Mouse (Mus musculus): Measurements from ENCODE around the gene Slc7a5.

Slc7a5 gene

DNA sequence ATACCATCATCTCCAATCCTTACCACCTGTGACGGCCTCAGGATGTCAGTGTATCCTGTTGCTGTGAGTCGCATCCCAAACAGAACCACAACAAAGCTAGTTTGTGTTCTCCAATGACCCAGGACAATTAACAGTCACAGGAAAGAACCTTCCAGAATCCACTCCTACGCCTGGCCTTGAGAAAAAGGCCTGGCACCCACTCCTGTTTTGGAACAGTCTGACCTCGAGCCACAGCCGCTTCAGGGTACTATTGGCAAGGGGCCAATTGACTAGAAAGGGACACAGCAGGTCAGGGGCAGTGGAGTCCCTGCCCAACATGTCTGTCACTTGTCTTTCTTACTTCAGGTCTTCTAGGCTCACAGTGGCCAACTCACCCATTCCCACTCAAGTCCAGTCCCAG is 14.6 kb downstream of the Slc7a5 start:
- Histone ChIP-seq H3K9me3 (ENCODE audit: low read length) (no peaks in the 10 kb centered on the region), H3K4me3 (replicated peaks; ENCODE audit: low read length) (no peak overlapping the region), H3K27me3 (ENCODE audit: insufficient read depth, low read length) (no peaks in the 10 kb centered on the region), H3K4me1 (replicated peaks; ENCODE audit: low read depth, low read length) (peaks cover 81% of the 10 kb centered on the region), H3K36me3 (ENCODE audit: insufficient read depth, low read length) (peaks cover 100% of the 10 kb centered on the region)
- no peak for TF ChIP-seq NANOG (IDR thresholded peaks at IDR 0.05; ENCODE audit: borderline replicate concordance, low read length)
- TF ChIP-seq POU5F1 (IDR thresholded peaks at IDR 0.05; ENCODE audit: borderline replicate concordance, low read length) = no peak
- no peak for TF ChIP-seq CTCF (conservative IDR thresholded peaks at IDR 0.05; ENCODE audit: low read length)

GRCm38 (mm10) chr8:121889810-121890785 is 17.4 kb downstream of the Slc7a5 start:
- Histone ChIP-seq H3K4me1 (replicated peaks; ENCODE audit: low read depth, low read length) (peaks cover 83% of the 10 kb centered on the region), H3K9me3 (ENCODE audit: low read length) (no peaks in the 10 kb centered on the region), H3K27me3 (ENCODE audit: insufficient read depth, low read length) (no peaks in the 10 kb centered on the region), H3K36me3 (ENCODE audit: insufficient read depth, low read length) (peaks cover 100% of the 10 kb centered on the region), H3K4me3 (replicated peaks; ENCODE audit: low read length) (no peak overlapping the region)
- TF ChIP-seq POU5F1 (IDR thresholded peaks at IDR 0.05; ENCODE audit: borderline replicate concordance, low read length) (no peak), NANOG (IDR thresholded peaks at IDR 0.05; ENCODE audit: borderline replicate concordance, low read length) (no peak), CTCF (conservative IDR thresholded peaks at IDR 0.05; ENCODE audit: low read length) (no peak)

- Histone ChIP-seq H3K4me3 (replicated peaks; ENCODE audit: low read length) (no peak overlapping the region), H3K36me3 (ENCODE audit: insufficient read depth, low read length) (peaks cover 100% of the 10 kb centered on the region), H3K27me3 (ENCODE audit: insufficient read depth, low read length) (no peaks in the 10 kb centered on the region), H3K9me3 (ENCODE audit: low read length) (no peaks in the 10 kb centered on the region), H3K4me1 (replicated peaks; ENCODE audit: low read depth, low read length) (peaks cover 85% of the 10 kb centered on the region)
- no peak for TF ChIP-seq POU5F1 (IDR thresholded peaks at IDR 0.05; ENCODE audit: borderline replicate concordance, low read length)
- TF ChIP-seq CTCF (conservative IDR thresholded peaks at IDR 0.05; ENCODE audit: low read length) = no peak
- no peak for TF ChIP-seq NANOG (IDR thresholded peaks at IDR 0.05; ENCODE audit: borderline replicate concordance, low read length)
Measured at GRCm38 (mm10) chr8:121889317-121889716, 18.2 kb downstream of the Slc7a5 start.

DNA sequence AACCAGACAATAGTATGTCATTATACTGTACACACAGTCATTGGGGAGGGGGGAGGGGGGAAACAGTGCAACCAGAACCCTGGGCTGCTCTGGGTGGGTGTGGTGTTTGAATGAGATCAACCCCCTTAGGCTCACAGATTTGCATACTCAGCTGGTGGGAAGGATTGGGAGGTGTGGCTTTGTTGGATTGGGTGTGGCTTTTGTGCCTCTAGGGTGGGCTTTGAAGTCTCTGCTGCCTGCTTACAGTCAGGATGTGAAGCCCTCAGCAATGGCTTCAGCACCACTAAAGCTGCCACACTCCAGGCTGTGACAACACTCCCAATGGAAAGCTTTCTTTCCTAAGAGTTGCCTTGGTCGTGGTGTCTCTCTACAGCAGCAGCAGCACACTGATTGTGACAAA is 19.9 kb downstream of the Slc7a5 start:
- Histone ChIP-seq H3K9me3 (ENCODE audit: low read length) (no peaks in the 10 kb centered on the region), H3K4me3 (replicated peaks; ENCODE audit: low read length) (no peak overlapping the region), H3K27me3 (ENCODE audit: insufficient read depth, low read length) (no peaks in the 10 kb centered on the region), H3K36me3 (ENCODE audit: insufficient read depth, low read length) (peaks cover 100% of the 10 kb centered on the region), H3K4me1 (replicated peaks; ENCODE audit: low read depth, low read length) (peaks cover 86% of the 10 kb centered on the region)
- TF ChIP-seq NANOG (IDR thresholded peaks at IDR 0.05; ENCODE audit: borderline replicate concordance, low read length) (peak; percentile 24; the same call in 1 of the 2 replicates), POU5F1 (IDR thresholded peaks at IDR 0.05; ENCODE audit: borderline replicate concordance, low read length) (no peak)

DNA sequence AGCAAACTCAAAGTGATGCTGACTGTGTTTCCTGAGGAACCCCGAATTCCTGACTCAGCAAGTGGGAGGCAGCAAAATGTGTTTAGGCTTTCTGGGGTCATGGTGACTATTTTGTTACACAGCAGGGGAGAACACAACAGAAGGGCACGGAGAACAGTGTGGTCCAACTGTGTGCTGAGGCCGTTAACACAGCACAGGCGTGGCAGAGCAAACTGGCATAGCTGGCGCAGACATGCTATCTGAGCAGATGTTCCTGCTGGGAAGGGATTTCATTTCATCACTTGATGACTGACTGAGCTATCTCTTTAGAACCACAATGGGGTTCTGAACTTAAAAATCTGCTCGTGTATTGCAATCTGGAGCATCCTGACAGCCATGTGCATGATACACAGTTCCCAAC is 22.1 kb downstream of the Slc7a5 start:
- no peak for TF ChIP-seq NANOG (IDR thresholded peaks at IDR 0.05; ENCODE audit: borderline replicate concordance, low read length)
- no peak for TF ChIP-seq POU5F1 (IDR thresholded peaks at IDR 0.05; ENCODE audit: borderline replicate concordance, low read length)
- TF ChIP-seq CTCF (conservative IDR thresholded peaks at IDR 0.05; ENCODE audit: low read length) = no peak
- no peaks in the 10 kb centered on the region for H3K27me3 ChIP-seq (ENCODE audit: insufficient read depth, low read length)
- H3K4me3 ChIP-seq (replicated peaks; ENCODE audit: low read length) = no peak overlapping the region

DNA sequence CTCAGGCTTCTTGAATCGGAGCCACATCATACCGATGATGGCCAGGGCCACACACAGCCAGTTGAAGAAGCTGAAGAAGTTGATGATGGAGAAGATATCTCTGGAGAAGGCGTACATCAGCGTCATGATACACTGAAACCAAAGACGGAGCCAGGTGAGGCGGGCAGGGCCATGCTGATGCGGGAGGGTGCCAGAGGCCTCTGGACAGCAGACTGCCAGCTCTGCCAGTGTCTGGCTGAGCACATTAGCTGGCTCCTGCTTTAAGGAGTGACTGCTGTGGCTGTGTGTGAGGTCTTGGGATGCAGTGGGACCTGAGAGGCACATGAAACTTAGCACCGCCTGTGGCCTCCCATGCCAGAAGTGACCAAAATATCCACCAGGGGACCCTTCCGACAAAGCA is 22.5 kb downstream of the Slc7a5 start:
- Histone ChIP-seq H3K4me3 (replicated peaks; ENCODE audit: low read length) (no peak overlapping the region), H3K4me1 (replicated peaks; ENCODE audit: low read depth, low read length) (peaks cover 100% of the 10 kb centered on the region), H3K36me3 (ENCODE audit: insufficient read depth, low read length) (peaks cover 100% of the 10 kb centered on the region), H3K9me3 (ENCODE audit: low read length) (no peaks in the 10 kb centered on the region), H3K27me3 (ENCODE audit: insufficient read depth, low read length) (no peaks in the 10 kb centered on the region)
- TF ChIP-seq POU5F1 (IDR thresholded peaks at IDR 0.05; ENCODE audit: borderline replicate concordance, low read length) = no peak
- no peak for TF ChIP-seq NANOG (IDR thresholded peaks at IDR 0.05; ENCODE audit: borderline replicate concordance, low read length)
- TF ChIP-seq CTCF (conservative IDR thresholded peaks at IDR 0.05; ENCODE audit: low read length) = no peak

More for the DNA sequence above, 22.1 kb downstream of the Slc7a5 start:
- no peaks in the 10 kb centered on the region for H3K9me3 ChIP-seq (ENCODE audit: low read length)
- peaks cover 100% of the 10 kb centered on the region for H3K4me1 ChIP-seq (replicated peaks; ENCODE audit: low read depth, low read length)
- H3K36me3 ChIP-seq (ENCODE audit: insufficient read depth, low read length) = peaks cover 100% of the 10 kb centered on the region

GRCm38 (mm10) chr8:121884181-121884580 is 23.3 kb downstream of the Slc7a5 start:
- TF ChIP-seq POU5F1 (IDR thresholded peaks at IDR 0.05; ENCODE audit: borderline replicate concordance, low read length) = no peak
- TF ChIP-seq CTCF (conservative IDR thresholded peaks at IDR 0.05; ENCODE audit: low read length) = no peak
- no peak for TF ChIP-seq NANOG (IDR thresholded peaks at IDR 0.05; ENCODE audit: borderline replicate concordance, low read length)
- peaks cover 100% of the 10 kb centered on the region for H3K4me1 ChIP-seq (replicated peaks; ENCODE audit: low read depth, low read length)
- peaks cover 100% of the 10 kb centered on the region for H3K36me3 ChIP-seq (ENCODE audit: insufficient read depth, low read length)

GRCm38 (mm10) chr8:121881921-121882320 is 25.6 kb downstream of the Slc7a5 start:
- H3K9me3 ChIP-seq (ENCODE audit: low read length) = no peaks in the 10 kb centered on the region
- H3K4me3 ChIP-seq (replicated peaks; ENCODE audit: low read length) = peak overlapping the region; percentile 51
- H3K36me3 ChIP-seq (ENCODE audit: insufficient read depth, low read length) = peaks cover 86% of the 10 kb centered on the region
- no peaks in the 10 kb centered on the region for H3K27me3 ChIP-seq (ENCODE audit: insufficient read depth, low read length)
- TF ChIP-seq NANOG (IDR thresholded peaks at IDR 0.05; ENCODE audit: borderline replicate concordance, low read length) = no peak
- no peak for TF ChIP-seq CTCF (conservative IDR thresholded peaks at IDR 0.05; ENCODE audit: low read length)
- TF ChIP-seq POU5F1 (IDR thresholded peaks at IDR 0.05; ENCODE audit: borderline replicate concordance, low read length) = no peak
- peaks cover 86% of the 10 kb centered on the region for H3K4me1 ChIP-seq (replicated peaks; ENCODE audit: low read depth, low read length)

More at GRCm38 (mm10) chr8:121884181-121884580, 23.3 kb downstream of the Slc7a5 start:
- H3K4me3 ChIP-seq (replicated peaks; ENCODE audit: low read length) = 0 out of 2 replicates have a peak overlapping the region, but pooled peaks have one; percentile 39
- H3K27me3 ChIP-seq (ENCODE audit: insufficient read depth, low read length) = no peaks in the 10 kb centered on the region
- no peaks in the 10 kb centered on the region for H3K9me3 ChIP-seq (ENCODE audit: low read length)

Data from E14TG2a.4 (cell line).